Mouse (Mus musculus) liver, embryonic 14 days (tissue): ENCODE results near the gene Mstn. TPM values are rescaled to one million over a fixed set of nuclear protein-coding genes. Genes with fewer than 3 reads are reported as not detected.

Source experiments
- polyA plus RNA-seq: library from polyadenylated mRNA; depleted of rRNA; stranded (reverse); fragments of >200 nt; gene quantifications from 2 replicates; pipeline ENCODE4 v1.2.3, GENCODE M21; 2012; rRNA removed

Gene Mstn
- 0.01 and 0.09 TPM in 2 replicates for polyA plus RNA-seq

GRCm38 (mm10) chr1:53061340-53061739 lies at the start of gene Mstn:
Gene Mstn, plus strand, starts transcription at chr1:53061640.

GRCm38 (mm10) chr1:53020079-53020478 lies 41.4 kb upstream of the Mstn start, which contains the start of gene 1700019D03Rik:
Gene 1700019D03Rik, minus strand, starts transcription at chr1:53020179.

Other genes with a start within 250 kb of the Mstn start
- gene Inpp1, start 244.0 kb upstream of the Mstn start, polyA plus RNA-seq = 1.5 and 1.7 TPM in 2 replicates
- 11.8 and 13.8 TPM in 2 replicates for gene Hibch, start 216.7 kb upstream of the Mstn start, polyA plus RNA-seq
- gene 1700019D03Rik, start 41.5 kb upstream of the Mstn start, polyA plus RNA-seq = 2.1 and 2.2 TPM in 2 replicates
- gene 1700019A02Rik, start 126.0 kb downstream of the Mstn start, polyA plus RNA-seq = 0.06 TPM in 1 of 2 replicates, not detected in the other
- 3.8 and 3.9 TPM in 2 replicates for gene Pms1, start 235.4 kb downstream of the Mstn start, polyA plus RNA-seq
- gene Ormdl1, start 235.5 kb downstream of the Mstn start, polyA plus RNA-seq = 13.7 and 17.0 TPM in 2 replicates
- gene Gm28778, start 235.5 kb downstream of the Mstn start, polyA plus RNA-seq = not detected in 2 replicates